Mouse (Mus musculus): ENCODE results near the gene Phkg2.

GRCm38 (mm10) chr7:127573503-127574008 lies 416 bp downstream of the Phkg2 start:
- TF ChIP-seq CTCF (IDR thresholded peaks at IDR 0.05; ENCODE audit: borderline replicate concordance, control insufficient read depth, extremely low read depth, insufficient read depth, low read length, poor library complexity) (no peak), POLR2A (IDR thresholded peaks at IDR 0.05; ENCODE audit: control insufficient read depth, extremely low read depth, insufficient read depth, low read length, poor library complexity) (no peak)
